28 mouse cellular contexts compared by ENCODE assay signal in genomic region chr2:178567493-178567892, GRCm38 (mm10).
"Had no signal": no experiment of that assay in that cellular context is flagged by ENCODE, and none has a peak within 500 bp of the region (broad histone marks: within the 10 kb centered on the region; RNA-seq: fewer than 3 reads in every experiment).

No protein-coding gene starts in this region.

- H3K9me3 ChIP-seq: embryonic facial prominence, embryonic 10.5 days; embryonic facial prominence, embryonic 12.5 days; embryonic facial prominence, embryonic 13.5 days; embryonic facial prominence, embryonic 15.5 days; forebrain, embryonic 10.5 days; forebrain, embryonic 12.5 days; forebrain, embryonic 13.5 days; forebrain, embryonic 15.5 days had no signal

- H3K27me3 ChIP-seq: embryonic facial prominence, embryonic 12.5 days; embryonic facial prominence, embryonic 15.5 days; forebrain, embryonic 12.5 days; forebrain, embryonic 13.5 days; forebrain, embryonic 15.5 days had no signal

- H3K4me2 ChIP-seq: embryonic facial prominence, embryonic 12.5 days; embryonic facial prominence, embryonic 13.5 days; embryonic facial prominence, embryonic 15.5 days; forebrain, embryonic 12.5 days; forebrain, embryonic 13.5 days; forebrain, embryonic 15.5 days had no signal

- ATAC-seq: forebrain, embryonic 13.5 days; forebrain, embryonic 14.5 days; forebrain, embryonic 15.5 days; forebrain, embryonic 16.5 days; forebrain, postnatal 0 days had no signal

- H3K4me3 ChIP-seq: embryonic facial prominence, embryonic 10.5 days; embryonic facial prominence, embryonic 12.5 days; embryonic facial prominence, embryonic 13.5 days; embryonic facial prominence, embryonic 15.5 days; erythroblast, embryonic 14.5 days; forebrain, embryonic 10.5 days; forebrain, embryonic 12.5 days; forebrain, embryonic 13.5 days; forebrain, embryonic 15.5 days; gastrocnemius, adult 2 months; heart, adult 2 months had no signal

- H3K27ac ChIP-seq: embryonic facial prominence, embryonic 10.5 days; embryonic facial prominence, embryonic 12.5 days; embryonic facial prominence, embryonic 13.5 days; embryonic facial prominence, embryonic 15.5 days; forebrain, embryonic 10.5 days; forebrain, embryonic 12.5 days; forebrain, embryonic 13.5 days; forebrain, embryonic 15.5 days; gastrocnemius, adult 2 months; heart, adult 2 months had no signal

- DNase-seq: cerebellum, adult 8-10 months; cerebellum, adult 9-10 months; cerebellum, adult 9-11 months; cerebellum, postnatal 10 days; cerebellum, postnatal 14 days; cerebellum, postnatal 25 days; cerebellum, postnatal 36 days; embryo, embryonic 11 days; forebrain, postnatal 0 days; gastrocnemius, adult 2 months; gastrocnemius, postnatal 10 days; gastrocnemius, postnatal 14 days; gastrocnemius, postnatal 25 days; gastrocnemius, postnatal 36 days; heart, adult 11 months; heart, adult 18-20 months; heart, adult 2 months had no signal

- H3K36me3 ChIP-seq: embryonic facial prominence, embryonic 10.5 days; embryonic facial prominence, embryonic 12.5 days; embryonic facial prominence, embryonic 13.5 days; embryonic facial prominence, embryonic 15.5 days; forebrain, embryonic 10.5 days; forebrain, embryonic 12.5 days; forebrain, embryonic 15.5 days had no signal

- H3K4me1 ChIP-seq: embryonic facial prominence, embryonic 12.5 days; embryonic facial prominence, embryonic 15.5 days had no signal

- H3K9ac ChIP-seq: embryonic facial prominence, embryonic 12.5 days; embryonic facial prominence, embryonic 13.5 days; embryonic facial prominence, embryonic 15.5 days; forebrain, embryonic 12.5 days; forebrain, embryonic 13.5 days; forebrain, embryonic 15.5 days; forebrain, postnatal 0 days had no signal
